Mouse (Mus musculus): ENCODE measurements around the gene Ribc2. TPM values are rescaled to one million over a fixed set of nuclear protein-coding genes. Genes with fewer than 3 reads are reported as not detected.

Ribc2 gene
- polyA plus RNA-seq (2012; ENCODE audit: low replicate concordance): not detected in 2 replicates

GRCm38 (mm10) chr15:85131275-85132192 is at the start of gene Ribc2, which contains the start of gene Smc1b:
Ribc2 (plus strand) TSS chr15:85132078.
Smc1b (minus strand) TSS chr15:85131964.

Other genes starting within 250 kb of the Ribc2 start
- gene Gm29666, start 212.0 kb upstream of the Ribc2 start, polyA plus RNA-seq (2012; ENCODE audit: low replicate concordance): 0.05 and 0.06 TPM in 2 replicates
- gene Nup50, start 208.7 kb upstream of the Ribc2 start, polyA plus RNA-seq (2012; ENCODE audit: low replicate concordance): 5.7 and 11.5 TPM in 2 replicates
- 101 and 127 TPM in 2 replicates for gene 5031439G07Rik, start 143.5 kb upstream of the Ribc2 start, polyA plus RNA-seq (2012; ENCODE audit: low replicate concordance)
- gene Upk3a, start 114.9 kb upstream of the Ribc2 start, polyA plus RNA-seq (2012; ENCODE audit: low replicate concordance): not detected in 2 replicates
- gene Fam118a, start 103.1 kb upstream of the Ribc2 start, polyA plus RNA-seq (2012; ENCODE audit: low replicate concordance): 3.1 and 6.2 TPM in 2 replicates
- 0.19 TPM in 1 of 2 replicates, not detected in the other for gene Smc1b, start 114 bp upstream of the Ribc2 start, polyA plus RNA-seq (2012; ENCODE audit: low replicate concordance)
- 0.23 and 0.44 TPM in 2 replicates for gene Fbln1, start 73.9 kb downstream of the Ribc2 start, polyA plus RNA-seq (2012; ENCODE audit: low replicate concordance)
- gene Atxn10, start 204.2 kb downstream of the Ribc2 start, polyA plus RNA-seq (2012; ENCODE audit: low replicate concordance): 53.9 and 64.4 TPM in 2 replicates